Mouse (Mus musculus) small intestine, adult 2 months (tissue): ENCODE data around the gene Plppr3. TPM values are rescaled to one million over a fixed set of nuclear protein-coding genes. Genes with fewer than 3 reads are reported as not detected.

Experiments
- H3K27ac ChIP-seq: fragments of 200-500 bp; 2 replicates; pipeline ENCODE4 v1.5.1; 2012; ENCODE audit warnings: low read depth, low read length, control low read depth, inconsistent platforms; ENCODE audit not compliant: insufficient read depth
- H3K27me3 ChIP-seq: fragments of 200-500 bp; 2 replicates; pipeline ENCODE4 v1.6.1; 2012; ENCODE audit warnings: mild to moderate bottlenecking, moderate library complexity, low read length, inconsistent platforms; ENCODE audit not compliant: control insufficient read depth, insufficient read depth
- H3K36me3 ChIP-seq: fragments of 200-500 bp; 2 replicates; pipeline ENCODE4 v1.6.1; 2012; ENCODE audit warnings: mild to moderate bottlenecking, low read length, control low read depth, inconsistent platforms; ENCODE audit not compliant: control insufficient read depth, insufficient read depth
- H3K4me1 ChIP-seq: fragments of 200-500 bp; 2 replicates; pipeline ENCODE4 v1.6.1; 2012; ENCODE audit warnings: low read length, inconsistent platforms, mixed read lengths; ENCODE audit not compliant: control insufficient read depth, insufficient read depth, insufficient read length
- H3K4me3 ChIP-seq: fragments of 200-500 bp; 2 replicates; pipeline ENCODE4 v1.5.1; 2012; ENCODE audit warnings: low read depth, mild to moderate bottlenecking, control low read depth, inconsistent platforms, low read length, moderate library complexity
- CTCF ChIP-seq: fragments of 200-500 bp; IDR thresholded peaks from 2 replicates; pipeline ENCODE4 v1.5.1; 2012; ENCODE audit warnings: low read depth, mild to moderate bottlenecking, control low read depth, inconsistent platforms, low read length, moderate library complexity, mixed read lengths; ENCODE audit not compliant: insufficient replicate concordance, insufficient read length; ENCODE audit errors: extremely low read depth
- POLR2A ChIP-seq: fragments of 200-500 bp; IDR thresholded peaks from 2 replicates; pipeline ENCODE4 v1.6.1; 2012; ENCODE audit warnings: low read depth, mild to moderate bottlenecking, control low read depth, inconsistent platforms, low read length, moderate library complexity
- WGBS: fragments of 180-500 bp; shearing (Covaris S2); methylation state at CpG from one replicate; pipeline ENCODE4 v1.1.7; 2018; 5-methylcytosine and 5-hydroxymethylcytosine counted together
- polyA plus RNA-seq: library from polyadenylated mRNA; depleted of rRNA; stranded (reverse); fragments of >200 nt; gene quantifications from 2 replicates; pipeline ENCODE4 v1.2.3, GENCODE M21; 2012

Plppr3 gene
- polyA plus RNA-seq, 1 experiment, result 5.3 TPM

DNA sequence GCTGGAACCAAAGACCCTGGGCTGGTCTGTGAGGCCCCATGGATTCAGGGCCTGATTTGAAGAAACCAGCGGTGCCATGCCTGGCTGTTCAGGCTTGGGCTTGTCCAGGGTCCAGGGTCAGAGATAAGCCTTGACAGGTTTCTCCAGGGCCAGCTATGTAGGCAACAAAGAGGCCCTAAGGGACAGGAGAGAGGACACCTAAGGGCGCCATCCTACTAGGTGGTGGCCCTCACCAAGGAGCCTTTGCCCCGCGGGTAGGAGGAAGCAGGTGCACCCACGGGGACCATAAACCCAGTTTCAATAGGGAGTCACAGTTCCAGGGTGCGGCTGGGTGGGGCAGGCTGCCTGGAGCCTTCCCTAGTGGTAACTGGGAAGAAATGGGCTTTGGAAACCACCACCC, 51.4 kb downstream of the Plppr3 start:
- Histone ChIP-seq H3K4me3 (peak overlapping the region; percentile 70), H3K4me1 (peaks cover 43% of the 10 kb centered on the region), H3K36me3 (peaks cover 33% of the 10 kb centered on the region), H3K27me3 (no peaks in the 10 kb centered on the region), H3K27ac (peak overlapping the region; percentile 99)
- TF ChIP-seq CTCF, result no peak
- peak; percentile 63; the same call in 1 of the 2 replicates for TF ChIP-seq POLR2A
- WGBS, result 16% methylated on average over 6 of the region's 6 CpGs

DNA sequence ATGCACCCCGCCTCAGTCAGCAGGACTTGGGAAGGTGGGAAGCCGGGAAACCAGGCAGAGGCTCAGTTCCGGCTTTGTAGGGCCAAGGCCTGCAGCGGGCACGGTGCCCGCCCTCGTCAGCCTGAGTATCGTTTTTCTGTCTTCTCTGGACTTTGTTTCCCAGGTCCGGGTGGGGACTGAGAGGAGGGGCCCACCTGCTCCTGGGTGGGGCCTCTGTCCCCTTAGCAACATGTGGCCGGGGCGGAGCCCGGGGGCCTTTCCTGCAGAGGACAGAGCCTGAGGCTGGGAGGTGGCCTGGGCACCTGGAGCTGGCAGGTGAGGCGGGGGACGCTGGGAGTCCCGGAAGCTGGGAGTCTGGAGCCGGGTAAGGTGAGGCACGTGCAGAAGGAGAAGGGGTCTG, 52.1 kb downstream of the Plppr3 start:
- Histone ChIP-seq H3K4me1 (peaks cover 41% of the 10 kb centered on the region), H3K27me3 (no peaks in the 10 kb centered on the region), H3K4me3 (peak overlapping the region; percentile 86), H3K27ac (peak overlapping the region; percentile 99), H3K36me3 (peaks cover 27% of the 10 kb centered on the region)
- 17% methylated on average over 17 of the region's 17 CpGs for WGBS
- TF ChIP-seq POLR2A (peak; percentile 90), CTCF (no peak)

DNA sequence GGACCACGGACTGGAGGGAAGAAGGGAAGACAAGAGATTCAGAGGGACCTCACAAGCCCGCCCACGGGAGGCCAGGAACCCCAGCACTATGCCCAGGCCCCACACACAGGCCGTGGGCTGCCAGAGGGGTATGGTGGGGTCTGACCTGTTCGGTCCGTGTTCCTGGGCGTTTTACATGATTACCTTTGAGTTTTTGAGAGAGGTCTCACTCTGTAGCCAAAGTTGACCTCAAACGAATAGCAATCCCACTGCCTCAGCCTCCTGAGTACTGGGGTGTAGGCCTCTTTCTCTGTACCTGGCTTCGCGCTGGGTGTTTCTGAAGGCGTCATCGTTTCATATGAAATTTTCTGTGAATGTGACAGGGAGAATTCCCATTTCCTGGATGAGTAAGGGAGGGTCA, 52.7 kb downstream of the Plppr3 start:
- Histone ChIP-seq H3K27ac (peak overlapping the region; percentile 98), H3K27me3 (no peaks in the 10 kb centered on the region), H3K4me3 (peak overlapping the region; percentile 86), H3K4me1 (peaks cover 40% of the 10 kb centered on the region), H3K36me3 (peaks cover 21% of the 10 kb centered on the region)
- 29% methylated on average over 12 of the region's 12 CpGs for WGBS
- TF ChIP-seq POLR2A (no peak), CTCF (no peak)

DNA sequence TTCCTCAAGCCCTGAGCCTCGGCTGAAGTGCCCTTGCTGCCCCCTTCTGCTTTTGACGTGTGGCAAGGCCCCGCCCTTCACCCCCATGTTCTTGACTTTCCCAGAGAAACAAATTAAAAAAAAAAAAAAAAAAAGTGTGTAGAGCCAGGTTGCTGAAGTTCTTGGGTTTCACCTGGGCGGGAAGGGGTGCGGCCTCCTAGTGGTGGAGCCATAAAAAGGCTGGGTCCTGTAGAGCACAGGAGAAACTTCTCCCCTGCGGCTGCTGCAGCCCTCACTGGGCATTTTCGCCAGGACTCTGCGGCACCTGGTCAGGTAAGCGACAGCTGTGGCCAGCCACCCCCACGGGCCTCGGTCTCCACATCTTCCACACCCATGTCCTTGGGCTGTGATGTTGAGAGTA, 53.7 kb downstream of the Plppr3 start, which contains the start of gene Misp:
Misp (plus strand) TSS at position 208 of the 400 bp plus-strand sequence.
- Histone ChIP-seq H3K36me3 (peaks cover 11% of the 10 kb centered on the region), H3K27ac (peak within 1 kb of the TSS; percentile 98), H3K27me3 (no peaks in the 10 kb centered on the region), H3K4me1 (peaks cover 41% of the 10 kb centered on the region), H3K4me3 (peak within 1 kb of the TSS; percentile 86)
- TF ChIP-seq CTCF, result peak; percentile 42; the same call in 1 of the 2 replicates
- peak; percentile 99 for TF ChIP-seq POLR2A
- 22% methylated on average over 11 of the region's 11 CpGs for WGBS

DNA sequence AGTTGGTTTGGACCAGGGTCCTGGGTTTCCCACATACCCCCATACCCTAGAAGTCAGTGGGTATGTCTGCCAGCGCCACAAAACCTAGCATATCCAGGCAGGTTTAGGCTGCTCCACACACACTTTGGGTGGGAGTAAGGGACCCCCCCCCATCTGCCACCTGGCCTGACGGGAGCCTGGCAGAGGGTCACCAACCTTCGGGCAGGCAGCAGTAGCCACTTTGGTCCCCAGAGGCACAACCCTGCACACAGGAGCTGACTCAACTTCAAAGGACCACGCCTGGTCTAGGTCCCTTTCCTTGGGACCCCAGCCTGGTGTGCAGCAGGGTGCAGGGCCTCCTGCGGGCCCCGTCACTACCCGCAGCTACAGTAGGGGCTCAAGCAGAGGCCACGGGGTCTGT, 54.2 kb downstream of the Plppr3 start:
- TF ChIP-seq CTCF (no peak), POLR2A (no peak)
- Histone ChIP-seq H3K27ac (peak overlapping the region; percentile 71), H3K4me3 (peak overlapping the region; percentile 86), H3K36me3 (peaks cover 7% of the 10 kb centered on the region; the same call in 1 of the 2 replicates), H3K27me3 (no peaks in the 10 kb centered on the region), H3K4me1 (peaks cover 39% of the 10 kb centered on the region)
- 43% methylated on average over 8 of the region's 8 CpGs for WGBS

DNA sequence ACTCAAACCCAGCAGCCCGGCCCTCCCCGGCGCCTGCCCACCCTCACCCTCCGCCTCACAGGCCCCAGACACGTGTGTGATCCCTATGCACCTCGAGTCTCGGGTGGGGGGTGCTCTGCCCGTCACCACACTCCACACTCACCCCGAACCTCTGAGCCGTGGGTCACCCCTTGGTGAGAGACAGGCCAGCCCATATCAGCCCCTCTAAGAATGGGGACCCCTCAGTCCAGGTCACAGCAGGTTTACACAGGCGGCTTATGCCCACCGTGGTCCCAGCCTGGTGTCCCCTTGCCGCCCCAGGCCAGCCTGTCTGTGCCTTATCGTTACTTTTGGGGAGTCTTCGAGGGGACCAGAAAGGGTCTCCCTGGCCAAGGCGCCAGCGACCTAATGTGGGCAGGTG, 54.8 kb downstream of the Plppr3 start:
- Histone ChIP-seq H3K27ac (no peak overlapping the region), H3K4me1 (peaks cover 43% of the 10 kb centered on the region), H3K4me3 (no peak overlapping the region), H3K27me3 (no peaks in the 10 kb centered on the region), H3K36me3 (peaks cover 5% of the 10 kb centered on the region; the same call in 1 of the 2 replicates)
- 90% methylated on average over 17 of the region's 17 CpGs for WGBS
- TF ChIP-seq CTCF (no peak), POLR2A (no peak)

DNA sequence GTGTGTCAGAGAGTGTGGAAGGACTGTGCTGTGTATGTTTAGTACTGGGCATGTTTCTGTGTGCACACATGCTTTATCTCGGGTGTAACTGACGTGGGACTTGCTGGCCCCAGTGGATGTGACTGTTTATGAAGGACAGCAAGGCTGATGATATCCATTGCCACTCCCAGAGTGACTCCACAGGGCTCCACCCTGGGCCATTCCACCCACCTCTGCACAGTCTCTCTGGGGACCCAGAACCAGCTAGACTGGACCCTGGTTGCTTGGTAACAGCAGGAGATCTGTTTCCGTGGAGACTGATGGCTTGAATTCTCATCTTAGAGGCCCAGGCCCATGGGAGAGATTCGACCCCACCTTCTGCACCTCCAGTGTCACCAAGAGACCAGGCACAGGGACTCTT, 56.2 kb downstream of the Plppr3 start:
- H3K27ac ChIP-seq, result no peak overlapping the region
- peaks cover 45% of the 10 kb centered on the region for H3K4me1 ChIP-seq
- TF ChIP-seq CTCF (no peak), POLR2A (no peak)
- H3K4me3 ChIP-seq, result no peak overlapping the region
- 56% methylated on average over 4 of the region's 4 CpGs for WGBS
- peaks cover 2% of the 10 kb centered on the region; the same call in 1 of the 2 replicates for H3K36me3 ChIP-seq
- no peaks in the 10 kb centered on the region for H3K27me3 ChIP-seq

DNA sequence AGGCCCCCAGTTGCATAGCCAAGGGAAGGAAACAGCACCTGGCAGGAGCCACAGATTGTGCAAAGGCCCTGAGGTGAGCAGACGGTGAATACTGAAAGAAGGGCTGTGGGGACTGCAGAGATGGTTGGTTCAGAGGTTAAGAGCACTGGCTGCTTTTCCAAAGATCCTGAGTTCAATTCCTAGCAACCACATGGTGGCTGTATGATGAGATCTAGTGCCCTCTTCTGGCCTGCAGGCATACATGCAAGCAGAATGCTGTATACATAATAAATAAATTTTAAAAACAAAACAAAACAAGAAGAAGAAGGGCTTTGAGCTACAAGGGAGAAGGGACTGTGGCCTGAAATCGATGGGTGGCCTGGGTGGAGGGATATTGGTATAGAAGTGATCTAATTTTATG, 57.3 kb downstream of the Plppr3 start:
- TF ChIP-seq CTCF, result no peak
- TF ChIP-seq POLR2A, result no peak
- H3K4me3 ChIP-seq, result no peak overlapping the region
- H3K27ac ChIP-seq, result no peak overlapping the region
- H3K36me3 ChIP-seq, result 0 out of 2 replicates have a peak, but pooled peaks cover 2% of the 10 kb centered on the region
- WGBS, result 69% methylated on average over 2 of the region's 2 CpGs
- no peaks in the 10 kb centered on the region for H3K27me3 ChIP-seq
- H3K4me1 ChIP-seq, result peaks cover 48% of the 10 kb centered on the region
